Mouse (Mus musculus) testis, postnatal 14 days (tissue): Measurements from ENCODE around the gene Mrps35.

Experiments used
- DNase-seq: peaks from one replicate; pipeline ENCODE4 v3.0.0; 2021; ENCODE audit warnings: low spot score

Gene Mrps35

DNA sequence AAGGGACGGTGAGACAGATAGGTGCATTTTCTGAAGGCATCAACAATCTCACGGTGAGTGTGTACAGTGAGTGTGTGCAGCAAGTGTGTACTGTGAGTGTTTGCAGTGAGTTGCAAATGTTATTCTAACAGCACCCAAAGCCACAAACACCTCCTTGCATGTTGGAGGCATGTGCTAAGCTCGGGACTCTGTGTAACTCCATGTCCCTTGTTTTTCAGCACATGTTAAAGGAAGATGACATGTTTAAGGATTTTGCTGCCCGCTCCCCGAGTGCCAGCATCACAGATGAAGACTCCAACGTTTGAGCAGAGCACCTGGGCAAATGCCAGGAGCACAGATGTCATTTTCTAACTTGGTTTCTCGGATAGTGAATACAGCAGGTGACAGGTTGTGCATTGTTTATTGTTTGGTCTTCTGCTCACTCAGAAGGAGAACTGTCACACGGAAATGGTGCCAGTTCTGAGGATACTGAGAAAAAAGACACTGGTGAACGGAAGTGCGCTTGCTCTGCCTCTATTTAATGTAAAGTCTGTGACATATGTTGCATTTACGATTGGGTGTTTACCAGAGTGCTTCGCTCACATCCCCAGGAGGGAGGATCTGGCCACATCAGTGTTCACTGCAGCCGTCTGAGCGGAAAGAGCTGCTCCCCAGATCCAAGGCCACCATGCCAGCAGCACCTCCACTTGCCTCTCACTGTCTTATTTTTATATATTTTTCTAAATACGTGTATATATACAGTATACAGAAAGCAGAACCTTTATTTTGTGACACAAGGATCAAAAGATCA lies 12.3 kb upstream of the Mrps35 start:
- DNase-seq: no peak

DNA sequence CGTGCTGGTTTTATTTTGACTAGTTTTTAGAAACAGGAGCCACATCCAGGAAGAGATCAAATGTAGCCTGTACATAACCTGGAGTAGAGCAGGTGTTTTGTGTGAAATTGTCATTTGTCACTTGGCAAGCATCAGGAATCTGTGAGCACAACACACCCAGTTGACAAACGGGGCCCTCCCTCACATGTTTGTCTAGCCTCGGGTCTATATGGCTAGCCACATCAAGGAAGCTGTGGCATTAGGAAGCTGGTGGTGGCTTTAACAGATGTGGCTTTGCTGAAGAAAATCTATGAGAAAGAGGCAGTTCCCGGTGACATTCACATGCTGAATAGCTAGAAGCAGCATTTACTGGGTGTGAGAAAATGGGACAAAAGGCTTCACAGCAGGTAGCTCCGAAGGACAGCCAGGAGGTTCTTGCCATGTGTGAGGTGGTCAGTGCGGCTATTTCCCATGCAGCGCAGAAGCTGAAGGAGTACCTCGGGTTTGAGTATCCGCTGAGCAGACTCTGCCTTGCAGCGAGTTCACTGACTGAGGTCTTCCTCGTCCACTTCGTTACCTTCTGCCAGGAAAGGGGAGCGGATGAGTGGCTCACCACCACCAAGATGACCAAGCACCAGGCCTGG lies 10.2 kb upstream of the Mrps35 start, which contains the start of gene Rep15:
TSS of gene Rep15 (plus strand) at position 282 of the 623 bp plus-strand sequence.
- no peak for DNase-seq

DNA sequence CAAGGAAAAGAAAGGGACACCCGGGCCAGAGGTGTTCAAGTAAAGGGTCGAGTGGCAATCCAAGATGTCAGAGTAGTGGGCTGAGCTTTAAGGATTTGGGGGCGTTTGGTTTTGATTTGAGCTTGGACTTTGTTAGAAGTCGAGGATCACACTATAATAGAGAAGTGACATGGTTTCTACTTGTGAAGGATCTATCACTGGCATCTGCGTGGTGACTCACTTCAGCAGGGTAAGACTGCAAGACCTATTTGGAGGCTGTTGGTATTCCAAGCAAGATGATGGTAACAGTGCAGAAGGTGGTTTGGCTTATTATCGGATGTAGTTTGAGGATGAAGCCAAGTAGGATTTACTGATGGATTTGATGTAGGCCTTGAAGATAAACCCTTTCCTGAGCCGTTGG lies 1.1 kb downstream of the Mrps35 start:
- no peak for DNase-seq

DNA sequence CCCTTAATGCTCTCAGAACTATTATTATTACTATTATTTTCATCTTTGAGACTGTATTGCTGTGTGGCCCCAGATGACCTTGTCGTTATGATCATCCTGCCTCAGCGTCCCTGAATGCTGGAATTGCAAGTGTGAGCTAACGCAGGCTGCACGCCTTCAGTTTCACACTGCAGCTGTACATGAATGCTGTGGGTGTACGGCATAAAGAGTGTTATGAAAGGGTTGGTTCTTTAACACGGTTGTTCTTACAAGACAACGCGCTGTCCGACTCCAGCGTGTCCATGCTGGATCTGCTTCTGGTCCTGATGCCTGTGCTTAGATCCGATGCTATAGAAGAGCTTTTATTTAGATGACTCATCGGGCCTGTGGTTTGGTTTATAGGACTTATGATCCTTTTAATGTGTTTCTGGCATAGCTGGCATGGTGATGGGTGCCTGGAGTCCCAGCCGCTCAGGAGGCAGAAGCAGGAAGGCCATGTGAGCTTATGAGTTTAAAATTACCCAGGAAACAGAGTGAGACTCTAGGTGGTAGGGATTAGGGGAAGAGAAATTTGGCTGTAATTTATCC lies 6.8 kb downstream of the Mrps35 start:
- DNase-seq: no peak

DNA sequence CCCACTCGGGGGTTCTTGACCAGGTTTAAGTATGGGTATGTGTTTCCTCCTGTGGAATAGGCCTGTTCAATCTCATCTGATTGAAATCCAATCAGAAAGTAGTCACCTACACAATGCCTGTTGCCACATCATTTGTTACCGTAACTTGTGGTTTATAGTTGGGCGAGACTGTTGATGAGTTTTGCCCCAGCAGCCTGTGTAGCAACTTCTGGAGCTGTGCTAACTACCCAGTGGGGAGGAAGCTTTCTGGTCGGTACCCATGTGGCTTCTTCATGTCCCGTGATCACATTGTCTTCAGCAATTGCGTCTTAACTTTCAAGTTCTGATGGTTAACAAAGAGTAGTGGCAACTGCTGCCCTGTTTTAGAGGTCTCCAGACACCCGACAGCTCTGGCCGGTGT lies 9.1 kb downstream of the Mrps35 start:
- no peak for DNase-seq

DNA sequence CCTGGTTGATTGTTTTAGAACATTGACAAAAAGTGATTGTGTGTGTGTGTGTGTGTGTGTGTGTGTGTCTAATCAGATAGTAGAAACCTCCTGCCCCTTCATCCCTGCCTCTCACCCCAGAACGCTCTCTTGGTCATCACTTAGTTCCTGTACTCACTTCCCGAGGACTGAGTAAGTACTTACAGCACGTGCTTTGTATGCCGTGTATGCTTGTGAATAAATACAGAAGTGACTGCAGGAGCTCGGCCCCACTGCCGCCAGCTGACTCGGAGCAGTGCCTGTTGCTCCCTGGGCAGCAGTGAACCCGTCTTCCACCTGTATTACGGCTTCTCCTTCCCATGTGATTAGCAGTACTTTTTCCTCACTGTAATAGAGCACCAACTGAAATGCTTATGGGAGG lies 9.9 kb downstream of the Mrps35 start:
- DNase-seq: no peak

DNA sequence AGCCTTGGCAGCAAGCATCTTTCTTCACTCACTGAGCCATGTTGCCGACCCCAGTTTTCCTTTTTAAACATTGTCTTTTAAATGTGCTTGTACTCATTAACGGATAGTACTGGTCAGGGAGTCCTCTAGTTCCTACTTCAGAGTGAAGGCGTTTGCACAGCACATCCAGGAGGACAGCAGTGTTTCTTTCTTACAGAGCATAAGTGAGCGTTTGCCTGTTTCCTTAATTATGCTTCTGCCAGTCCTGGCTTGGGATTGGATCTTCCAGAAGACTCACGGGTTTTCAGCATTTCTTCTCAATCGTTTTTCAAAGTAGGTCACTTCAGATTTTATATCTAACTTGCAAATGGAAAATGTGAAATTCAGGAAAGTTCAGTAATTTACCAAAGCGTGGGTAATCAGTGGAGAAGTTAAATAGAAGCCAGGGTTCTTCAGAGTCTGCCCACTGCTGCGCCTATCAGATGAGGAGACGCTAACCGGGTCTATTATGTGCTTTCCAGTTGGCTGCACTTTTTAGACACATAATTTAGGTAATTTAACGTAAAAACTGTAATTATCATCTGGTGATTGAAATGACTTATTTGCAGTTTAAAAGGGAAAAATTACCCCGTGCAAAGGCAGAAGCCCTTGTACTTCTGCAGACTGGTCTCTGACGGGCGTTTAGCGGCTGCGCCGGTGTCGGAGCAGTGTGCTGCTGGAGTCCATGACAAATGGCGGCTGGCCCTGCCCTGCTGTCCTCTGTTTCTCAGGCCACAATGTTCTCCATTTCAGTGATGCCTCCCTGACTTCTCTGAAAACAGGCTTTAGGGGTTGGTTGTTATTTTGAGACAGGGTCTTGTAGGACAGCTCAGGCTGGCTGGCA lies 11.5 kb downstream of the Mrps35 start:
- DNase-seq: no peak

DNA sequence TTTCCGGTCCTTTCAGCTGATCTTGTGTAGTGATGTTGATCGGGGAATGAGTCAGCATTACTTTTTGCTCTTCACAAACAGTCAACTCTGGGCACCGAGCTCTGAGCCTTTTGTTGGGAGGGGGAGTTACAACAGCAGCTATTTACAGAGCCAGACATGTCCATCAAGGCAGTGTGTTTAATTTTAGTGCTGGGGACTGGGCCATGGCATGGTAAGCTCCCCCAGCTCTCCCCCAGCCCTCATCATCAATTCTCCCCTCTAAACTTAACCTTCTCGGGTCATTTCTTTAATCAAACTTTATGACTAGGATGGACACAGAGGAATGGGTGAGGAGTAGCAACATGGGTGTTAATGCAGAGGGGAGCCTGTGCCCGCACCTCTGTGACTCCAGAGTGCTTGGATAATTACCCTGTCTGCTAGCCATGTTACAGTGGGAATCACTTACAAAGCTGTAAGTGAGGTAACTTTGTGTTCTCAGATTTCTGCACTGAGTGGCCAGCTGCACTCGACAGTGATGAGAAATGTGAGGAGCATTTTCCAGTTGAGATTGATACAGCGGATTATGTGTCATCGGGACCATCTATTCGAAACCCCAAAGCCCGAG lies 12.9 kb downstream of the Mrps35 start:
- DNase-seq: no peak

DNA sequence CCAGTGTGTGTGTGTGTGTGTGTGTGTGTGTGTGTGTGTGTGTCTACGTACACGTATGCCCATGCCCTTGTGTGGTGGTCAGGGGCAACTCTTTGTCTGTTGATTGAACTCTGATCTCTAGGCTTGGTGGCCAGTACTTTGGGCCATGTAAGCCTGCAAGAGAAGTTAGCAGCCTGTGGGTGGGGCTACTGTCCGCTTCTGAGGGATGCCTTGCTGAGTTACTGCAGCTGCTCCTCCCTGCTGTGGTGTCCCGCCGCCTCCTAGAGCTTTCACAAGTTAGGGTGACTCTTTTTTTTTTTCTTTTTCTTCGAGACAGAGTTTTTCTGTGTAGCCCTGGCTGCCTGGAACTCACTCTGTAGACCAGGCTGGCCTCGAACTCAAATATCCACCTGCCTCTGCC lies 16.8 kb downstream of the Mrps35 start:
- no peak for DNase-seq

DNA sequence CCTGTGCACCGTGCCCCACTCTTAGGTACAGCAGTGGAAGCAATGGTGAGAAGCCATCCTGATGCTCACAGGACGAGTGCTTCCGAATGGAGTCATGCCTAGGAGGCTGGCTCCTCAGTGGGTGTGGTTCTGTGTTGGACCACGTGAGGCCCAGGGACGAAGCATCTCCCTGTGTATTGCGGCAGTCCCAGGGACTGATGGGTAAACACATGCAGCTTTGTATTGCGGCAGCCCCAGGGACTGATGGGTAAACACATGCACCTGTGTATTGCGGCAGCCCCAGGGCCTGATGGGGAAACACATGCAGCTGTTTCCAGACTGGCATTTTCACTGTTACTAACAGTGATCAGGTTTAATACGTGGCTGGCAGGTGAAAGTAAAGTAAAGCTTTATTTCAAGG lies 19.1 kb downstream of the Mrps35 start:
- DNase-seq: no peak

DNA sequence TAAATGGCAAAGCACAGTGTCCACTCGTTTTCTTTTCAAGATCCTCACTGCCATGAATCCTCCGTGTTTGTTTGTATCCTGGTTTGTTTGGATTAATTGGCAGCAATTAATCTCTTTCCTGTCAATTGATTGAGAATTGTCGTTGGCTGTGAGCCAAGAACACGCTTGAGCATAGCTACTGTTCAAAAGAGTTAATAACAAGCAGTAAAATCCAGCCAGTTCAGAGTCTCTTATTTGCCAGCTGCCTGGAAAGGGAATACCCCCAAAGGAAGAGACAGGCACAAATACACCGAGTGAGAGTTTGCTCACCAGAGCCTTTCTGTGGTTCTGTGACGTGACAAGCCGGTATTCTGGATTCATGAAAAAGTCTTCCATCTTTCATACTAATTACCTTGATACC lies 19.5 kb downstream of the Mrps35 start:
- DNase-seq: no peak

DNA sequence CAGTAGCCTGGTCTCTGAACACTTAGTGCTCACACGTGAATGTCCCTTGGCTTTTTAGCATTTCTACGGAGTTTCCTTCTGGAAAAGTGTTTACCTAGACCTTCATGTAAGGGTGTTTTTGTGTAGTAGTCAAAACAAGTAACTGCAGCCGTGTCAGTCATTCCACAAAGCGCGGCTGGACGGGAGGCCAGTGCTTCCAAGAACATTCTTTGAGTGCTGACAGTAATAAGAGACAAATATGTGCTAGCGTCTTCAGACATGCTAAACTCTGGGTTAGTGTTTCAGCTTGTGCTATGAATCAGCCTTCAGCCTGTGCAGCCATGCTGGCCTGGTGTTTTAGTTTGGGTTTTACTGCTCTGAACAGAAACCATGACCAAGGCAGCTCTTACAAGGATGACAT lies 20.1 kb downstream of the Mrps35 start:
- no peak for DNase-seq

DNA sequence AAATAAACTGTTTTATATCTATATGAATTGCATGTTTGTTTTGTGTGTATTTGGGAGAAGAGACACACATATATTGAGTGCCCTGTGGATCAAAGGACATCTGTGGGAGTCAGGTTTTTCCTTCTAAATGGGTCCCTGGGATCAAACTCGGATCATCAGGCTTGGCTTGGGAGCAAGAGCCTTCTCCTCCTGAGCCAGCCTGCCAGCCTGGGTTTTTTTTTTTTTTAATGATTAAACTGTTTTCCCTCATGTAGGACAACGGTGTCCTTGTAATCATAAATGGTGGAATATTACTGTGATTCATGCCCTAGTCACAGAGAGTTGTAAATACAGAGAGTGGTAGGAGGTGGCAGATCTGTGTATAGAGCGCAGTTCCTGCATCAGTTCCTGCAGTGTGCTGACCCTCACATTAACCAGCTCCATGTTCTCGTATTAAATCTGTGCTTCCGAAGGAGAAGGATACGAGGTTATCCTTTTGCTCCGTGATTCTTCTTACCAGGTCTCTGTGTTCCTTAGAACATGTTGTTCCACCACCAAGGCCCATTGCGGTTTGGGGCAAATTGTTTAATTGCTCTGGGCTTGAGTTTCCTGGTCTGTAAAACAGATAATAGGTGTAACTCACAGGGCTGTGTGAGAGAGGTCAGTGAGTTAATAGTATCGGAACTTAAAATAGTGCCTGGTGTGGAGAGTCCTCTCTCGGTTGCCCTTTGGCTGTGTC lies 21.8 kb downstream of the Mrps35 start:
- DNase-seq: no peak

DNA sequence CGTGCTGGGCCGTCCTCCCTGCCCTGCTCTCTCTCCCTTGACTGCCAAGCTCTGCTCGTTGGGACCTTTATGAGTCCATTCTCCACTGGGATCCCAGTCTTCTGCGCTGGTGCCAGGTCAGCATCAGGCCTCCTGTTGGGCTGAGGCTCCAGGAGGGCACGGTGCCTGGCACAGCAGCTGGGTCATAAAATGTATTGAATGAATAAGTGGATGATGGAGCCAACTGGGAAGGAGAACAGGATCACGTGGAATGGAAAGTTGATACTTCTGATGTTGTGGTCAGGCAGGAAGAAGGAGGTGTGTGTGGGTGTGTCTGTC lies 22.3 kb downstream of the Mrps35 start:
- no peak for DNase-seq

DNA sequence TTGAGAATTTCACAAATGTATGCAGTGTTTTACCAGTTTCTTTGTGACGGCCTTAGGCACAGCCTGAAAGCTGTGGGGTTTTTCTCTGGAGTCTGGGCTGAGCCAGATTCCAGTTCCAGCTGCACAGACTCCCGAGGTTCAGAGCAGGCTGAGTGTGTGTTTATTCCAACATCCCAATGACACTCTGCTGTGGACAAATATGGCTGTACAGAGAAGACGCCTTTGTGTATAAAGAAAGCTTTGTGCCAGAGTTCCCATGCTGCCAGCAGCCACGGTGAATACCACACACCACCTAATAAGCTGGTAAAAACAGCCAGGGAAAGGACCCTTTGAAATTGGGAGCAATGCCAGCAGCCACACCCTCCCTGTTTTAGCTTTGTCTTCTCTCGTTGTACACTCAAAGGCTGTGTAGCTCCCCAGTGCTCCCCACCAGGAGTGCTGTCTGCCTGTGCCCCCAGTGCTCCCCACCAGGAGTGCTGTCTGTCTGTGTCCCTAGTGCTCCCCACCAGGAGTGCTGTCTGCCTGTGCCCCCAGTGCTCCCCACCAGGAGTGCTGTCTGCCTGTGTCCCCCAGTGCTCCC lies 33.3 kb downstream of the Mrps35 start:
- no peak for DNase-seq

DNA sequence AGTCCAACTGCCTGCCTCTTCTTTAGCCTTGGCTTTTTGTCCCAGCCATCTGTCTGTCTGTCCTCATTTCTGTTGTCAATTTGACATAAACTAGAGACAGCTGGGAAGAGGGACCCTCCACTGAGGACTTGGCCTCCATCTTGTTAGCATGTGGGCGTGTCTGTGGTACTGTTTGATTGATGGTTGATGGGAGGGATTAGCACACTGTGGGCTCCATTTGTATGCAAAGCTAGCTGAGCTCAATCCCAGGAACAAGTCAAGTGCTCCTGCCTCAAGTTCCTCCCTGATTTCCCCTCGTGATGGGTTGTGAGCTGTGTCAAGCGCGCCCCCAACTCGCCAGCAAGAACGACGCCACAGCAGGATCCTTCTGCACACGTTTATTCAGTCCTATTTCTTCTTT lies 34.3 kb downstream of the Mrps35 start:
- DNase-seq: no peak

DNA sequence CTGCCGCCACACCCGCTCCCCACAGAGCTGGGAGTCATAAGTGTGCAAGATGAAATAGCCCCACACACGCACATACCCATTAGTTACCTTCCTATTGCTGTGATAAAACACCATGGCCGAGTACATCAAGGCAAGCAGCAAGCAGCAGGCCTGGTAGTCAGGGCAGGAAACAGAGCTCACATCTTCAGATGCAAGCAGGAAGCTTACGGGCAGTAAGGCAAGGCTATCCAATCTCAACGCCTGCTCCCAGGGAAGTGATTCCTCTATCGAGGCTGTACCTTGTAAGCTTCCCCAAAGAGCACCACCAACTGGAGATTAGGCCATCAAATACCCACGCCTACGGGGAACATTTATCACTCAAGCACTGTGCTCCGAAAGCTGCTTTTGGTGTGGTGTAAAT lies 37.4 kb downstream of the Mrps35 start:
- DNase-seq: no peak

DNA sequence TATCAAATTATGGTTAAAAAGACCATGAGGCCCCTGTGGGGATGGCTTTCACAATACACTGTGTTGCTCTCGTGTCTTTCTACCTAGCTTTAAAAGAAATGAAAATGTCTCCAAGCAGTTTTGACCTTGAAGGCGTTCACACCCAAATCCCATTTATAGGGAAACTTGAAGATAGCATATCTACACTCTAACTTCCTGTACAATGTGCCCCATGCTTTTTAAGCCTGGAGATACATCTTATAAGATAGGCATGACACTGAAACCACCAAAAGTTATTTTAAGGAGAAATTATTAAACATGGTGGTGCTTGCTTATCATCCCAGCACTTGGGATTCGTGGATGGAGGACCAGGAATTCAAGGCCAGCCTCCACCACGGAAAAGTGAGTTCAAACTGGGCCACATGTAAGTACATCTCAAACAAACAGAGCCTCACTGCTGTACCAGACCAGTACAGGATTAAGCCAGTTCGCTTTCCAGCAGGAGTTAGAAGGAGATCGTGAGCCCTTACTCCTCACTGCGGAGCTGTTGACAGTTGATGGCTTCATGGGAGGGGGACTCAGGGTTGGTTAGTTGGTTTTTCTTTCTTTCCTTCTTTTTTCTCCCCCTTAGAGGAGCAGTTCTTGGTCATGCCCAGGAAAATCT lies 43.0 kb downstream of the Mrps35 start:
- DNase-seq: no peak

DNA sequence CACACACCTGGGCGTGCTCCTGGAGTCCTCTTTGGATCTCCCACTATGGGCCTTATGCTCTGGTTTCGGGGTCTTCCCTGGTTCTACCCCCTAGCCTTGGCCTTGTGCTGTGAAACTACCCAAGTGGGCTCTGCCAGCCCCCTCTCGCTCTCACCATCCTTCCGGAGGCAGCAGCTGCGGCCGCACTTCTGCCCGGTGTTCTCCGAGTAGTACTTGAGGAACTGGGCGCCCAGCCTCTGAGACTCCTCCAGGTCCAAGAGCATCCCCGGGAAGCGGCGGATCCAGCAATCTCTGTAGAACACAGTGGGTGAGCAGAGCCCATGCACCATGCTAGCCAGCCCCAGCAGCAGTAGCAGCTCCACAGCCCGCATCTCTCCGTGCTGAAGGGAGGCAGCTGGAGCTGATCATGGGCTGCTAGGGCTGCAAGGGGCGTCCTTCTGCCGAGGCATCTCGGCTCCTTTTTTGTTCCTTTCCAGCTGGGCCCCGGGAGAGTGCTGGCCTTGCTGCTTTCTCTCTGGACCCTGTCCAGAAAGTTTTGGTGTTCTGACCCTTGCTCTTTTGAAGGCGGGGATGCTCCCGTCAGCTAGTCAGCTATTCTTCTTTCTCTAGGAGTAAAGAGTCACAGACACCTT lies 44.1 kb downstream of the Mrps35 start, which contains the start of gene Mansc4:
TSS of gene Mansc4 (minus strand) at position 439 of the 632 bp plus-strand sequence.
- peak; percentile 56 for DNase-seq

DNA sequence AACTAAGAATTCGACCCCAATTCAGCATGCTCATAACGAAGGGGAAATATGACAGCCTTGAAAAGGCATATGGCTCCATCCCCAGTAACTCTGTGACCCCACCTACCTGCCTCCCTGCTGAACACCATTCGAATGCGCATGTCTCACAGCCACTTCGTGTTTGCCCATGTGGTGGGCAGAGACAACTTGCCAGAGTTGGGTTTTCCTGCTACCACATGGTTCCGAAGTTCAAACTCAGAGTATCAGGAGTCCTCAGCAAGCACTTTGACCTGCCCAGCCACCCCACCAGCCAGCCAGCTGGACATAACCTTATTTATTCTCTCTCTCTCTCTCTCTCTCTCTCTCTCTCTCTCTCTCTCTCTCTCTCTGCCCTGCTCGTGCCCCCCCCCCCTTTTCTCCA lies 45.2 kb downstream of the Mrps35 start:
- no peak for DNase-seq
